Mouse (Mus musculus): ENCODE data around the gene Eif4g2. TPM values are rescaled to one million over a fixed set of nuclear protein-coding genes. Genes with fewer than 3 reads are reported as not detected.

The Eif4g2 gene
- polyA plus RNA-seq, 1 experiment from 2014 or later = 669 TPM

DNA sequence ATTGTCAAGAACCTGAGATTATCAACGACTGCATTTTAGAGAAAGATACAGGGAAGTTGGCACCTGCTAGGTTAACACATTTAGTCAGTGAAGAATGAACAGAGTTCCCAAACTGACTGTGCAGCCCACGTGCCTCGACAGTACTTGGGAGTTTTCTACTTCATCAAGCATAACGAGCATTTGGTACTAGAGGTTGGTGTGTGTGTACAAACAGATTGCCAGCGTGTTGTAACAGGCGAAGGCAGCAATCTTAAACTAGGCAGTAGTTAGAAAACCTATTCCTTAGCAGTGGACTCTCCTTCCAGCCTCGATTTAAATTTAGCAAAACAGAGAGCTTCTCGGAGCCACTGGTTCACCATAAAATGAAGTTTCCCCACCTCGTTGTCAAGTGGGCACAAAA, 38.7 kb upstream of the Eif4g2 start:
- Histone ChIP-seq H3K9me3 (ENCODE audit: control insufficient read depth, low read length) (no peaks in the 10 kb centered on the region), H3K4me3 (ENCODE audit: control insufficient read depth in 1 of 2, insufficient read depth in 1 of 2, low read depth in 1 of 2, low read length in 2 of 2) (peak overlapping the region; percentile 49 to 73), H3K27me3 (ENCODE audit: control insufficient read depth, insufficient read depth, low read length) (no peaks in the 10 kb centered on the region), H3K9ac (ENCODE audit: low read length) (peak overlapping the region; percentile 79), H3K36me3 (ENCODE audit: control insufficient read depth, insufficient read depth, low read length) (peaks cover 16% of the 10 kb centered on the region), H3K27ac (replicated peaks in 1 of 2; ENCODE audit: control insufficient read depth in 1 of 2, insufficient read depth in 1 of 2, low read depth in 2 of 2, low read length in 2 of 2) (peak overlapping the region; percentile 85 to 99), H3K4me2 (ENCODE audit: low read length) (peak overlapping the region; percentile 87), H3K4me1 (ENCODE audit: control insufficient read depth in 2 of 2, insufficient read depth in 2 of 2, low read length in 2 of 2) (peaks cover 3 to 10% of the 10 kb centered on the region in 2 experiments)
- WGBS = 43% methylated on average over 9 of the region's 9 CpGs
- ATAC-seq (ENCODE audit: insufficient number of reproducible peaks, insufficient read depth, low FRiP score, low read depth) = no peak

DNA sequence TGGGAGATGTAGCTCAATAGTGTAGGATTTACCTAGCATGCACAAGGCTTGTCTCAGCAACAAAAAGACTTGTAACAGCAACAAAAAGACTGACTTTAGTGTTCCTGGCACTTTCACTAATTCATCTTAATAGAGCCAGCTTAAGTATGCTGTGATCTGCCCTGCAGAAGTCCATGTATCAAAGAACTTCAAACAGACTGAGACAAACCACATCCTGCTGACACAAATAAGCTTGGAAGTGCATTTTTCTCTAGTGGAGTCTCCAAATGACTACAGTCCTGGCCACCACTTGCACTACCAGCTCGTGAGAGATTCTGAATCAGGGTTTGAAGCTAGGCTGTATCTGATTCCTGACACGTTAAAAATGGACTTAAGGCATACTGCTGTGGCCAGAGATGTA, 26.7 kb upstream of the Eif4g2 start:
- Histone ChIP-seq H3K4me3 (ENCODE audit: control insufficient read depth in 1 of 2, insufficient read depth in 1 of 2, low read depth in 1 of 2, low read length in 2 of 2) (no peak overlapping the region), H3K9ac (ENCODE audit: low read length) (no peak overlapping the region), H3K27me3 (ENCODE audit: control insufficient read depth, insufficient read depth, low read length) (no peaks in the 10 kb centered on the region), H3K9me3 (ENCODE audit: control insufficient read depth, low read length) (no peaks in the 10 kb centered on the region), H3K36me3 (ENCODE audit: control insufficient read depth, insufficient read depth, low read length) (peaks cover 15% of the 10 kb centered on the region), H3K4me1 (ENCODE audit: control insufficient read depth in 2 of 2, insufficient read depth in 2 of 2, low read length in 2 of 2) (no peaks in the 10 kb centered on the region), H3K4me2 (ENCODE audit: low read length) (no peak overlapping the region), H3K27ac (replicated peaks in 1 of 2; ENCODE audit: control insufficient read depth in 1 of 2, insufficient read depth in 1 of 2, low read depth in 2 of 2, low read length in 2 of 2) (no peak overlapping the region)
- 63% methylated on average over 2 of the region's 2 CpGs for WGBS
- no peak for ATAC-seq (ENCODE audit: insufficient number of reproducible peaks, insufficient read depth, low FRiP score, low read depth)

DNA sequence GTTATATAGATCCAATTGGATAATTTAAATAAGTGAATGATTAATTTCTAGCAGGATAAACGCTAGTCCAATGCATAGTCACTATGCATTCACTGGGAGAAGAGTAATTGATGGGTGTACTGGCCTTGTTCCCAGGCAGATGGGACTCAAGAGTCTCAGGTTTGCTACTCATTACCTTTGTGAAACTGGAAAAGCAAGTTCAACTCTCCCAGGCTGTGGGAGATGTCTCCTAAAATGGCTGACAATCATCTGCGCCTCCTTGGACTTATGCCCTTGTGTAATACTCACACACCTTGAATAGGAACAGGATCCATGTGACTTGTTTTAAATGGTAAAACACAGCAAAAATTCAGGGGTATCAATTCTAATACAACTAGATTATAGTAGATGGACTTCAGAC, 26.3 kb upstream of the Eif4g2 start:
- WGBS = 85% methylated on average over 2 of the region's 2 CpGs
- Histone ChIP-seq H3K27me3 (ENCODE audit: control insufficient read depth, insufficient read depth, low read length) (no peaks in the 10 kb centered on the region), H3K9me3 (ENCODE audit: control insufficient read depth, low read length) (no peaks in the 10 kb centered on the region), H3K4me2 (ENCODE audit: low read length) (no peak overlapping the region), H3K36me3 (ENCODE audit: control insufficient read depth, insufficient read depth, low read length) (peaks cover 11% of the 10 kb centered on the region), H3K27ac (replicated peaks in 1 of 2; ENCODE audit: control insufficient read depth in 1 of 2, insufficient read depth in 1 of 2, low read depth in 2 of 2, low read length in 2 of 2) (no peak overlapping the region), H3K4me1 (ENCODE audit: control insufficient read depth in 2 of 2, insufficient read depth in 2 of 2, low read length in 2 of 2) (no peaks in the 10 kb centered on the region), H3K4me3 (ENCODE audit: control insufficient read depth in 1 of 2, insufficient read depth in 1 of 2, low read depth in 1 of 2, low read length in 2 of 2) (no peak overlapping the region), H3K9ac (ENCODE audit: low read length) (no peak overlapping the region)
- no peak for ATAC-seq (ENCODE audit: insufficient number of reproducible peaks, insufficient read depth, low FRiP score, low read depth)

DNA sequence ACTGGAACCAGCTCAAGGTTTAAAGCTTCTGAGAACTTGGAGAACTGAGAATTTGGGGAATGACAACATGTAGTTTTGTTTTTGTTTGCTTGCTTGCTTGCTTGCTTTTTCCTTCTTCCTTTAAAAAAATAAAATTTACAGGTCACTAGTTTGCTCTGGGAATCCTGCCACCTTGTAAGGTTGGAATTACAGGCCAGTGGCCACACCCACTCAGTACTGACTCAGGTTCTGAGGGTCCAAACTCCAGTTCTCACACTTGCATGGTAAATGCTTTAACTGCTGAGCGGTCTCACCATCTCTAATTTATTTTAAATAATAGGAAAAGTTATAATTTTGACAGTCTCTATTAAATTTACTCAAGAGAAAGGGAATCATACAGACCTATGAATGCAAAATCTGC, 15.4 kb upstream of the Eif4g2 start:
- H3K4me2 ChIP-seq (ENCODE audit: low read length) = no peak overlapping the region
- no peak for ATAC-seq (ENCODE audit: insufficient number of reproducible peaks, insufficient read depth, low FRiP score, low read depth)
- H3K9ac ChIP-seq (ENCODE audit: low read length) = no peak overlapping the region

DNA sequence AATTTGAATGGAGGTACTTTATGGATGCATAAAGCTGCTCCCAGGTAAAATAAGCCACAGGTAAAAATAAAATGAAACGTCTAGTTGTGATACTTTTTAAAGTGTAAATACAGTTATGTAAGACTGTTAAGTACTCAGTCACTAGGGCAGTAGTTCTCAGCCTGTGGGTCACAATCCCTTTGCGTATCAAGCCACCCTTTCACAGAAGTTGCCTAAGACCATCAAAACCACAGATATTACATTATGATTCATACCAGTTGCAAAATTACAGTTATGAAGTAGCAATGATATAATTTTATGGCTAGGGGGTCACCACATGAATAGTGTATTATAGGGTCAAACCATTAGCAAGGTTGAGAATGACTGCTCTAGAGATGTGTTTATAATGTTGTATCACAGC, 12.3 kb upstream of the Eif4g2 start:
- Histone ChIP-seq H3K9me3 (ENCODE audit: control insufficient read depth, low read length) (no peaks in the 10 kb centered on the region), H3K9ac (ENCODE audit: low read length) (no peak overlapping the region), H3K27ac (replicated peaks in 1 of 2; ENCODE audit: control insufficient read depth in 1 of 2, insufficient read depth in 1 of 2, low read depth in 2 of 2, low read length in 2 of 2) (no peak overlapping the region), H3K4me1 (ENCODE audit: control insufficient read depth in 2 of 2, insufficient read depth in 2 of 2, low read length in 2 of 2) (no peaks in the 10 kb centered on the region), H3K4me2 (ENCODE audit: low read length) (no peak overlapping the region), H3K27me3 (ENCODE audit: control insufficient read depth, insufficient read depth, low read length) (no peaks in the 10 kb centered on the region), H3K4me3 (ENCODE audit: control insufficient read depth in 1 of 2, insufficient read depth in 1 of 2, low read depth in 1 of 2, low read length in 2 of 2) (no peak overlapping the region), H3K36me3 (ENCODE audit: control insufficient read depth, insufficient read depth, low read length) (no peaks in the 10 kb centered on the region)
- WGBS = 80% methylated on average over 2 of the region's 2 CpGs
- ATAC-seq (ENCODE audit: insufficient number of reproducible peaks, insufficient read depth, low FRiP score, low read depth) = no peak

More for the DNA sequence above, 15.4 kb upstream of the Eif4g2 start:
- no peak overlapping the region for H3K4me3 ChIP-seq (ENCODE audit: control insufficient read depth in 1 of 2, insufficient read depth in 1 of 2, low read depth in 1 of 2, low read length in 2 of 2)
- no peak overlapping the region for H3K27ac ChIP-seq (replicated peaks in 1 of 2; ENCODE audit: control insufficient read depth in 1 of 2, insufficient read depth in 1 of 2, low read depth in 2 of 2, low read length in 2 of 2)
- no peaks in the 10 kb centered on the region for H3K4me1 ChIP-seq (ENCODE audit: control insufficient read depth in 2 of 2, insufficient read depth in 2 of 2, low read length in 2 of 2)
- WGBS = 90% methylated on average over 1 of the region's 1 CpGs
- no peaks in the 10 kb centered on the region for H3K9me3 ChIP-seq (ENCODE audit: control insufficient read depth, low read length)
- no peaks in the 10 kb centered on the region for H3K36me3 ChIP-seq (ENCODE audit: control insufficient read depth, insufficient read depth, low read length)
- no peaks in the 10 kb centered on the region for H3K27me3 ChIP-seq (ENCODE audit: control insufficient read depth, insufficient read depth, low read length)

DNA sequence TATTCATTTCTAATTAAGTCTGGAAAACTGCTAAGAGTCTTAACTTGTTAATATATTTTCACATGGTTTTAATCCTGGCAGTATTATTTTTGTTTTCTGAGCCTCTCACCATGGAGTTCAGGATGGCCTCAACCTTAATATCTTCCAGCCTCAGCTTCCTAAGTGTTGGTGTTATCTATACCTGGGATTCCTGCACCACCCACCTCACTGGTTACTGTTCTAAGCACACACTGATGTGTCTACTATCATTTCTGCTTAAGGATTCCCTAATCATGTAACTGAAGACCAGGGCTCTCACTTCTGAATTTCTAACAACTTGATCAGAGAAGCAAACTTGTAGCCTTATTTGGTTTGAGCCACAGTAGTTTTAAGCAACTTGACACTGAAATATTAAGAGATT, 2.3 kb upstream of the Eif4g2 start:
- Histone ChIP-seq H3K36me3 (ENCODE audit: control insufficient read depth, insufficient read depth, low read length) (peaks cover 14% of the 10 kb centered on the region), H3K9ac (ENCODE audit: low read length) (no peak overlapping the region), H3K27ac (replicated peaks in 1 of 2; ENCODE audit: control insufficient read depth in 1 of 2, insufficient read depth in 1 of 2, low read depth in 2 of 2, low read length in 2 of 2) (no peak overlapping the region), H3K4me3 (ENCODE audit: control insufficient read depth in 1 of 2, insufficient read depth in 1 of 2, low read depth in 1 of 2, low read length in 2 of 2) (no peak overlapping the region), H3K4me1 (ENCODE audit: control insufficient read depth in 2 of 2, insufficient read depth in 2 of 2, low read length in 2 of 2) (peaks cover 0 to 10% of the 10 kb centered on the region in 2 experiments; a peak in 2 of 4 replicates), H3K27me3 (ENCODE audit: control insufficient read depth, insufficient read depth, low read length) (no peaks in the 10 kb centered on the region), H3K9me3 (ENCODE audit: control insufficient read depth, low read length) (0 out of 2 replicates have a peak, but pooled peaks cover 4% of the 10 kb centered on the region), H3K4me2 (ENCODE audit: low read length) (no peak overlapping the region)
- no peak for ATAC-seq (ENCODE audit: insufficient number of reproducible peaks, insufficient read depth, low FRiP score, low read depth)

DNA sequence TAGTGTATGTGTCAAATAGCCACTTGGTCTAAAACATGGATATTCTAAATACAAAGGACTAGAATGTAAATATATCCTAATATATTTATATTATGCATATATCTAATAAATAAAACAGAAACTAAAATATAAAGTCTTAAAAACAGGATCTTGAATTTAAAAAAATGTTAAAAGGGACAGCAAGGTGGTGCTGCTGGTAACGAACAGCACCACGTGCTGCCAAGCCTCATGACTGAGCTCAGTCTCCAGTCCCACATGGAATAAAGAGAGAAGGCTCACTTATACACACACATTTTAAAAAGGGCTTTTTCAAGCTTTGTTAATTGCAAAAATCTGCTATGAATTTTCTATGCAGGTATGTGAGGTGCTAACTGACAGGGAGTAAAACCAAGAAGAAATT, 1.6 kb upstream of the Eif4g2 start:
- Histone ChIP-seq H3K9me3 (ENCODE audit: control insufficient read depth, low read length) (0 out of 2 replicates have a peak, but pooled peaks cover 4% of the 10 kb centered on the region), H3K9ac (ENCODE audit: low read length) (no peak overlapping the region), H3K4me3 (ENCODE audit: control insufficient read depth in 1 of 2, insufficient read depth in 1 of 2, low read depth in 1 of 2, low read length in 2 of 2) (no peak overlapping the region), H3K4me2 (ENCODE audit: low read length) (no peak overlapping the region), H3K36me3 (ENCODE audit: control insufficient read depth, insufficient read depth, low read length) (peaks cover 21% of the 10 kb centered on the region), H3K27me3 (ENCODE audit: control insufficient read depth, insufficient read depth, low read length) (no peaks in the 10 kb centered on the region), H3K4me1 (ENCODE audit: control insufficient read depth in 2 of 2, insufficient read depth in 2 of 2, low read length in 2 of 2) (peaks cover 0 to 17% of the 10 kb centered on the region in 2 experiments; a peak in 2 of 4 replicates), H3K27ac (replicated peaks in 1 of 2; ENCODE audit: control insufficient read depth in 1 of 2, insufficient read depth in 1 of 2, low read depth in 2 of 2, low read length in 2 of 2) (no peak overlapping the region)
- WGBS = 75% methylated on average over 2 of the region's 2 CpGs
- ATAC-seq (ENCODE audit: insufficient number of reproducible peaks, insufficient read depth, low FRiP score, low read depth) = no peak

DNA sequence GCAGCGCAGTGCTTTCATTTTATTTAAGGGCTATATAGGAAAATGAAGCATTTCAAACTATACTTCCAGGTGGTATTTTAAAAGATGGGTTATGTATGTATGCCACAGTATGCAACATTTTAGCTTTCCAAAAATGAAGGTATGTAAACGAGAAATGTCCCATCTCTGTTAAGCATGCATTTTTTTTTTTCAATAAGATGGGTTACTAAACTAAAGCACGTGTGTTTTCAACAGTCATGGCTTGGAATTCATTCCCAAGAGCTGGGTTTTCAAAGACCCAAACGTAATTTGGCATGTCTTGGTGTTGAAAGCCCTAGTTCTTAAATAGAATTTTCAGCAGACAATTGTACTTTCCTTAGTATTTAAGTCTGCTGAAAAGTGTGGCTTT, 897 bp upstream of the Eif4g2 start:
- WGBS = 11% methylated on average over 4 of the region's 4 CpGs
- ATAC-seq (ENCODE audit: insufficient number of reproducible peaks, insufficient read depth, low FRiP score, low read depth) = no peak
- H3K9me3 ChIP-seq (ENCODE audit: control insufficient read depth, low read length) = 0 out of 2 replicates have a peak, but pooled peaks cover 3% of the 10 kb centered on the region
- H3K4me2 ChIP-seq (ENCODE audit: low read length) = peak overlapping the region; percentile 70
- no peaks in the 10 kb centered on the region for H3K27me3 ChIP-seq (ENCODE audit: control insufficient read depth, insufficient read depth, low read length)
- H3K27ac ChIP-seq (replicated peaks in 1 of 2; ENCODE audit: control insufficient read depth in 1 of 2, insufficient read depth in 1 of 2, low read depth in 2 of 2, low read length in 2 of 2) = peak overlapping the region; percentile 99
- H3K4me3 ChIP-seq (ENCODE audit: control insufficient read depth in 1 of 2, insufficient read depth in 1 of 2, low read depth in 1 of 2, low read length in 2 of 2) = peak overlapping the region; percentile 70 to 74
- H3K9ac ChIP-seq (ENCODE audit: low read length) = peak overlapping the region; percentile 95
- H3K4me1 ChIP-seq (ENCODE audit: control insufficient read depth in 2 of 2, insufficient read depth in 2 of 2, low read length in 2 of 2) = peaks cover 0 to 23% of the 10 kb centered on the region in 2 experiments; a peak in 2 of 4 replicates
- peaks cover 29% of the 10 kb centered on the region for H3K36me3 ChIP-seq (ENCODE audit: control insufficient read depth, insufficient read depth, low read length)
